10 mouse cellular contexts compared by ENCODE assay signal in genomic region chr7:130903505-130904074, GRCm38 (mm10). TPM values are rescaled to one million over a fixed set of nuclear protein-coding genes. Genes with fewer than 3 reads are reported as not detected.
DNase-seq lines count a peak whose midpoint lies in the region; ATAC-seq lines count a peak whose summit lies in the region.
"Had no signal": no experiment of that assay in that cellular context is flagged by ENCODE, and none has a peak within 500 bp of the region (broad histone marks: within the 10 kb centered on the region; RNA-seq: fewer than 3 reads in every experiment).

No protein-coding gene starts in this region.

- no peak for ATAC-seq in midbrain, embryonic 11.5 days (ENCODE audit: low FRiP score)
- no peak for ATAC-seq in midbrain, embryonic 13.5 days
- ATAC-seq in hematopoietic stem cell, adult 5-6 weeks (replicated peaks in 1 of 2; ENCODE audit: insufficient read depth in 1 of 2, low FRiP score in 2 of 2, low TSS enrichment in 1 of 2, low read depth in 1 of 2, poor library complexity in 2 of 2, severe bottlenecking in 2 of 2), result peak; percentile 90
- peak; percentile 80 for ATAC-seq in monocyte, adult 5-6 weeks (replicated peaks; ENCODE audit: insufficient number of reproducible peaks, low FRiP score, low TSS enrichment, poor library complexity, severe bottlenecking)
- no peak for ATAC-seq in neural tube, embryonic 15.5 days (ENCODE audit: low FRiP score)

- no peak overlapping the region for H3K27ac ChIP-seq in midbrain, embryonic 11.5 days (ENCODE audit: low read depth, low read length)
- H3K27ac ChIP-seq in midbrain, embryonic 13.5 days, result no peak overlapping the region
- H3K27ac ChIP-seq in neural tube, embryonic 15.5 days (replicated peaks), result no peak overlapping the region
- H3K27ac ChIP-seq: embryonic facial prominence, embryonic 12.5 days; midbrain, embryonic 12.5 days had no signal

- no peak overlapping the region for H3K4me2 ChIP-seq in midbrain, embryonic 11.5 days
- no peak overlapping the region for H3K4me2 ChIP-seq in midbrain, embryonic 13.5 days (replicated peaks)
- H3K4me2 ChIP-seq in neural tube, embryonic 15.5 days, result no peak overlapping the region
- H3K4me2 ChIP-seq: embryonic facial prominence, embryonic 12.5 days; midbrain, embryonic 12.5 days had no signal

- no peaks in the 10 kb centered on the region for H3K9me3 ChIP-seq in midbrain, embryonic 11.5 days (ENCODE audit: control insufficient read depth, low read length)
- no peaks in the 10 kb centered on the region for H3K9me3 ChIP-seq in midbrain, embryonic 13.5 days
- H3K9me3 ChIP-seq in neural tube, embryonic 15.5 days (replicated peaks), result no peaks in the 10 kb centered on the region
- H3K9me3 ChIP-seq: embryonic facial prominence, embryonic 12.5 days; midbrain, embryonic 12.5 days had no signal

- WGBS in midbrain, embryonic 11.5 days, result 93% methylated on average over 16 of the region's 16 CpGs
- WGBS in midbrain, embryonic 13.5 days, result 93% methylated on average over 16 of the region's 16 CpGs
- WGBS in neural tube, embryonic 15.5 days, result 90% methylated on average over 16 of the region's 16 CpGs

- no peaks in the 10 kb centered on the region for H3K4me1 ChIP-seq in midbrain, embryonic 11.5 days (ENCODE audit: control insufficient read depth, insufficient read depth, low read length)
- H3K4me1 ChIP-seq in midbrain, embryonic 13.5 days (replicated peaks), result no peaks in the 10 kb centered on the region
- H3K4me1 ChIP-seq in neural tube, embryonic 15.5 days, result no peaks in the 10 kb centered on the region
- H3K4me1 ChIP-seq: embryonic facial prominence, embryonic 12.5 days; midbrain, embryonic 12.5 days had no signal

- peak; percentile 75 for DNase-seq in midbrain, embryonic 11.5 days (ENCODE audit: low spot score, missing footprints)
- peak; percentile 57 to 59 for DNase-seq in thymus, postnatal 36 days
- no peak for DNase-seq in yolk sac, embryonic 10.5 days (ENCODE audit: low spot score)
- no peak for DNase-seq in cerebellum, postnatal 4 days (ENCODE audit: low spot score in 2 of 2)

- H3K9ac ChIP-seq in midbrain, embryonic 11.5 days (ENCODE audit: low read length), result no peak overlapping the region
- H3K9ac ChIP-seq in midbrain, embryonic 13.5 days (replicated peaks), result no peak overlapping the region
- no peak overlapping the region for H3K9ac ChIP-seq in neural tube, embryonic 15.5 days (replicated peaks)
- H3K9ac ChIP-seq: embryonic facial prominence, embryonic 12.5 days; midbrain, embryonic 12.5 days had no signal

- no peak overlapping the region for H3K4me3 ChIP-seq in midbrain, embryonic 11.5 days (ENCODE audit: low read depth, low read length)
- H3K4me3 ChIP-seq in midbrain, embryonic 13.5 days (replicated peaks), result no peak overlapping the region
- no peak overlapping the region for H3K4me3 ChIP-seq in neural tube, embryonic 15.5 days (replicated peaks)
- H3K4me3 ChIP-seq: embryonic facial prominence, embryonic 12.5 days; midbrain, embryonic 12.5 days had no signal

- H3K36me3 ChIP-seq in midbrain, embryonic 11.5 days (ENCODE audit: control insufficient read depth, insufficient read depth, low read length), result 0 out of 2 replicates have a peak, but pooled peaks cover 2% of the 10 kb centered on the region
- H3K36me3 ChIP-seq in midbrain, embryonic 13.5 days, result peaks cover 27% of the 10 kb centered on the region
- H3K36me3 ChIP-seq in neural tube, embryonic 15.5 days, result peaks cover 49% of the 10 kb centered on the region

- H3K27me3 ChIP-seq in midbrain, embryonic 11.5 days (ENCODE audit: control insufficient read depth, insufficient read depth, low read length), result no peaks in the 10 kb centered on the region
- H3K27me3 ChIP-seq in midbrain, embryonic 13.5 days, result no peaks in the 10 kb centered on the region
- no peaks in the 10 kb centered on the region for H3K27me3 ChIP-seq in neural tube, embryonic 15.5 days (replicated peaks)
- H3K27me3 ChIP-seq: embryonic facial prominence, embryonic 12.5 days; midbrain, embryonic 12.5 days had no signal

RNA-seq across cellular contexts. Expression of gene Htra1, which starts 32.3 kb away (rescaled TPM):
- polyA plus RNA-seq in midbrain, embryonic 11.5 days (2014; fragmentation: Nextera tagmentation; extraction: Ambion mirVana), result 2.7 and 3.5 TPM in 2 replicates
- 4.3 and 6.2 TPM in 2 replicates for polyA plus RNA-seq in midbrain, embryonic 13.5 days (2015; fragmentation: Nextera tagmentation; extraction: Ambion mirVana)
- 1.3 TPM in 1 of 2 replicates, not detected in the other for total RNA-seq in hematopoietic stem cell, adult 5-6 weeks (2017)
- 0.39 TPM in 1 of 3 replicates, not detected in the others for total RNA-seq in monocyte, adult 5-6 weeks (2017)
- 23.7 and 25.1 TPM in 2 replicates for polyA plus RNA-seq in neural tube, embryonic 15.5 days (2015; fragmentation: Nextera tagmentation; extraction: Ambion mirVana)

RNA-seq across cellular contexts. Expression of gene Plekha1, which starts 38.0 kb away (rescaled TPM):
- polyA plus RNA-seq in midbrain, embryonic 11.5 days (2014; fragmentation: Nextera tagmentation; extraction: Ambion mirVana), result 37.6 and 40.8 TPM in 2 replicates
- 54.6 and 55.5 TPM in 2 replicates for polyA plus RNA-seq in midbrain, embryonic 13.5 days (2015; fragmentation: Nextera tagmentation; extraction: Ambion mirVana)
- total RNA-seq in hematopoietic stem cell, adult 5-6 weeks (2017), result 20.2 and 29.1 TPM in 2 replicates
- 41.0 to 79.7 TPM (median 50.4 TPM) in 3 replicates for total RNA-seq in monocyte, adult 5-6 weeks (2017)
- 53.6 and 57.9 TPM in 2 replicates for polyA plus RNA-seq in neural tube, embryonic 15.5 days (2015; fragmentation: Nextera tagmentation; extraction: Ambion mirVana)

Comparison
In these comparisons a context has a peak if more than half of its experiments do, and no peak if none do; other contexts are left out.
1. ATAC-seq: peak in hematopoietic stem cell, adult 5-6 weeks (2 of 2) and monocyte, adult 5-6 weeks (single experiment); none in midbrain, embryonic 11.5 days (single experiment), midbrain, embryonic 13.5 days (single experiment) and neural tube, embryonic 15.5 days (single experiment).
2. DNase-seq: peak in midbrain, embryonic 11.5 days (single experiment) and thymus, postnatal 36 days (2 of 2); none in yolk sac, embryonic 10.5 days (single experiment) and cerebellum, postnatal 4 days (0 of 2).